Mouse (Mus musculus) CH12.LX (cell line): ENCODE results near the gene Ostn. TPM values are rescaled to one million over a fixed set of nuclear protein-coding genes. Genes with fewer than 3 reads are reported as not detected.

Source experiments
- DNase-seq: peaks from one replicate; pipeline ENCODE4 v3.0.0-alpha.2; 2013; ENCODE audit errors: extremely low read depth
- H3K27ac ChIP-seq: 2 replicates; pipeline ENCODE4 v1.5.1; 2012; ENCODE audit warnings: low read depth, mild to moderate bottlenecking, control low read depth, moderate library complexity; ENCODE audit not compliant: insufficient read depth
- H3K27me3 ChIP-seq: replicated peaks from 2 replicates; pipeline ENCODE3; 2012; ENCODE audit warnings: inconsistent platforms
- H3K36me3 ChIP-seq, 2 experiments: replicated peaks in 1 of 2; 2 replicates each; pipeline versions ENCODE3 to v1.6.1; 2012; ENCODE audit warnings: inconsistent platforms in 1 of 2, low read length in 1 of 2, mild to moderate bottlenecking in 1 of 2, mixed read lengths in 1 of 2, moderate library complexity in 1 of 2; ENCODE audit not compliant: control insufficient read depth in 1 of 2, insufficient read depth in 1 of 2
- H3K4me1 ChIP-seq, 2 experiments: 2 replicates each; pipeline ENCODE4 v1.6.1; 2012; ENCODE audit warnings: inconsistent platforms in 1 of 2, moderate library complexity in 1 of 2; ENCODE audit not compliant: insufficient read depth in 2 of 2, control insufficient read depth in 1 of 2
- H3K4me2 ChIP-seq: 2 replicates; pipeline ENCODE4 v1.6.1; 2012; ENCODE audit warnings: low read depth, mild to moderate bottlenecking, control low read depth; ENCODE audit not compliant: poor library complexity, insufficient read depth, severe bottlenecking
- H3K4me3 ChIP-seq, 3 experiments: fragments of 150-350 bp in 1 of 3; sonication (generic) in 1 of 3; replicated peaks in 1 of 3; 2 replicates each; pipeline versions ENCODE3 to v1.5.1; 2011 to 2012; ENCODE audit warnings: low read depth in 2 of 3, low read length in 2 of 3, mild to moderate bottlenecking in 2 of 3, moderate library complexity in 2 of 3, control low read depth in 1 of 3, improper control_type of control experiment in 1 of 3, inconsistent platforms in 1 of 3, mixed read lengths in 1 of 3; ENCODE audit not compliant: poor library complexity in 1 of 3
- H3K79me2 ChIP-seq: replicated peaks from 2 replicates; pipeline ENCODE4 v1.6.1; 2012; ENCODE audit warnings: mild to moderate bottlenecking, moderate library complexity; ENCODE audit not compliant: control insufficient read depth, poor library complexity, insufficient read depth, severe bottlenecking; ENCODE audit errors: extremely low read depth
- H3K9ac ChIP-seq: 2 replicates; pipeline ENCODE4 v1.6.1; 2012; ENCODE audit warnings: low read depth, mild to moderate bottlenecking, control low read depth, moderate library complexity; ENCODE audit not compliant: insufficient read depth
- H3K9me3 ChIP-seq: replicated peaks from 2 replicates; pipeline ENCODE3; 2012; ENCODE audit warnings: low read length, inconsistent platforms, mixed read lengths
- BHLHE40 ChIP-seq: IDR thresholded peaks from 2 replicates; pipeline ENCODE4 v1.6.1; 2011; ENCODE audit warnings: mild to moderate bottlenecking, low read depth, low read length, improper control_type of control experiment
- CHD1 ChIP-seq: IDR thresholded peaks from 2 replicates; pipeline ENCODE4 v1.6.1; 2012; ENCODE audit warnings: low read depth, low read length, improper control_type of control experiment, inconsistent platforms
- CHD2 ChIP-seq: IDR thresholded peaks from 2 replicates; pipeline ENCODE4 v1.6.1; 2011; ENCODE audit warnings: low read length, improper control_type of control experiment
- CTCF ChIP-seq, 2 experiments: IDR thresholded peaks in 1 of 2; conservative IDR thresholded peaks in 1 of 2; 2 replicates each; pipeline ENCODE4 v1.5.1; 2011 to 2012; ENCODE audit warnings: low read depth in 2 of 2, low read length in 2 of 2, improper control_type of control experiment in 1 of 2, inconsistent platforms in 1 of 2, mild to moderate bottlenecking in 1 of 2, moderate library complexity in 1 of 2
- E2F4 ChIP-seq: IDR thresholded peaks from 2 replicates; pipeline ENCODE4 v1.6.1; 2011; ENCODE audit warnings: low read depth, low read length, improper control_type of control experiment; ENCODE audit not compliant: insufficient replicate concordance
- ELF1 ChIP-seq: IDR thresholded peaks from 2 replicates; pipeline ENCODE4 v1.6.1; 2014; ENCODE audit warnings: low read depth, mild to moderate bottlenecking, inconsistent platforms, low read length, improper control_type of control experiment
- EP300 ChIP-seq: IDR thresholded peaks from 2 replicates; pipeline ENCODE4 v1.6.1; 2011; ENCODE audit warnings: low read length, improper control_type of control experiment
- ETS1 ChIP-seq: conservative IDR thresholded peaks from 2 replicates; pipeline ENCODE4 v1.6.1; 2012; ENCODE audit warnings: low read depth, mild to moderate bottlenecking, inconsistent platforms, low read length, improper control_type of control experiment, moderate library complexity
- GABPA ChIP-seq: IDR thresholded peaks from 2 replicates; pipeline ENCODE4 v1.6.1; 2012; ENCODE audit warnings: low read depth, low read length, improper control_type of control experiment, inconsistent platforms; ENCODE audit not compliant: insufficient replicate concordance
- HCFC1 ChIP-seq: IDR thresholded peaks from 2 replicates; pipeline ENCODE4 v1.6.1; 2012; ENCODE audit warnings: low read depth, mild to moderate bottlenecking, inconsistent platforms, low read length, improper control_type of control experiment
- IRF4 ChIP-seq: IDR thresholded peaks from 2 replicates; pipeline ENCODE4 v1.6.1; 2014; ENCODE audit warnings: low read depth, mild to moderate bottlenecking, inconsistent platforms, low read length, improper control_type of control experiment
- JUN ChIP-seq: IDR thresholded peaks from 2 replicates; pipeline ENCODE4 v1.6.1; 2011; ENCODE audit warnings: low read depth, mild to moderate bottlenecking, low read length, improper control_type of control experiment, moderate library complexity; ENCODE audit not compliant: insufficient read depth
- JUND ChIP-seq: conservative IDR thresholded peaks from 2 replicates; pipeline ENCODE4 v1.6.1; 2011; ENCODE audit warnings: low read depth, low read length, improper control_type of control experiment
- KAT2A ChIP-seq: IDR thresholded peaks from 2 replicates; pipeline ENCODE4 v1.6.1; 2012; ENCODE audit warnings: low read length, improper control_type of control experiment, inconsistent platforms; ENCODE audit not compliant: insufficient replicate concordance
- MAFK ChIP-seq: IDR thresholded peaks from 2 replicates; pipeline ENCODE4 v1.6.1; 2011; ENCODE audit warnings: low read length, improper control_type of control experiment; ENCODE audit not compliant: insufficient replicate concordance
- MAX ChIP-seq: IDR thresholded peaks from 2 replicates; pipeline ENCODE4 v1.6.1; 2011; ENCODE audit warnings: low read length, improper control_type of control experiment
- MAZ ChIP-seq: IDR thresholded peaks from 2 replicates; pipeline ENCODE4 v1.6.1; 2012; ENCODE audit warnings: low read depth, mild to moderate bottlenecking, inconsistent platforms, low read length, improper control_type of control experiment, moderate library complexity
- MEF2A ChIP-seq: IDR thresholded peaks from 2 replicates; pipeline ENCODE4 v1.6.1; 2014; ENCODE audit warnings: low read depth, mild to moderate bottlenecking, inconsistent platforms, low read length, improper control_type of control experiment, borderline replicate concordance
- MXI1 ChIP-seq: IDR thresholded peaks from 2 replicates; pipeline ENCODE4 v1.6.1; 2011; ENCODE audit warnings: mild to moderate bottlenecking, low read depth, low read length, improper control_type of control experiment
- MYC ChIP-seq: IDR thresholded peaks from 2 replicates; pipeline ENCODE4 v1.6.1; 2011; ENCODE audit warnings: low read depth, mild to moderate bottlenecking, improper control_type of control experiment, low read length
- NELFE ChIP-seq: IDR thresholded peaks from 2 replicates; pipeline ENCODE4 v1.6.1; 2011; ENCODE audit warnings: low read depth, low read length, improper control_type of control experiment
- NRF1 ChIP-seq: IDR thresholded peaks from 2 replicates; pipeline ENCODE4 v1.6.1; 2014; ENCODE audit warnings: low read depth, mild to moderate bottlenecking, inconsistent platforms, low read length, improper control_type of control experiment, moderate library complexity
- PAX5 ChIP-seq: IDR thresholded peaks from 2 replicates; pipeline ENCODE4 v1.6.1; 2012; ENCODE audit warnings: low read length, inconsistent platforms, mixed read lengths
- POLR2A ChIP-seq: IDR thresholded peaks from 2 replicates; pipeline ENCODE4 v1.6.1; 2011; ENCODE audit warnings: low read depth, mild to moderate bottlenecking, improper control_type of control experiment, low read length
- POLR2AphosphoS2 ChIP-seq: IDR thresholded peaks from 2 replicates; pipeline ENCODE4 v1.6.1; 2011; ENCODE audit warnings: low read depth, low read length, improper control_type of control experiment
- RAD21 ChIP-seq: IDR thresholded peaks from 2 replicates; pipeline ENCODE4 v1.6.1; 2011; ENCODE audit warnings: low read depth, mild to moderate bottlenecking, low read length, improper control_type of control experiment, moderate library complexity
- RCOR1 ChIP-seq: conservative IDR thresholded peaks from 2 replicates; pipeline ENCODE4 v1.6.1; 2012; ENCODE audit warnings: low read depth, mild to moderate bottlenecking, inconsistent platforms, low read length, improper control_type of control experiment
- SIN3A ChIP-seq: IDR thresholded peaks from 2 replicates; pipeline ENCODE4 v1.6.1; 2012; ENCODE audit warnings: low read length, improper control_type of control experiment, inconsistent platforms
- SMC3 ChIP-seq: IDR thresholded peaks from 2 replicates; pipeline ENCODE4 v1.6.1; 2011; ENCODE audit warnings: low read depth, low read length, improper control_type of control experiment
- TBP ChIP-seq: conservative IDR thresholded peaks from 2 replicates; pipeline ENCODE4 v1.6.1; 2011; ENCODE audit warnings: low read depth, low read length, improper control_type of control experiment
- TCF12 ChIP-seq: IDR thresholded peaks from 2 replicates; pipeline ENCODE4 v1.6.1; 2014; ENCODE audit warnings: low read depth, mild to moderate bottlenecking, inconsistent platforms, low read length, improper control_type of control experiment
- UBTF ChIP-seq: IDR thresholded peaks from 2 replicates; pipeline ENCODE4 v1.6.1; 2012; ENCODE audit warnings: low read depth, mild to moderate bottlenecking, inconsistent platforms, low read length, improper control_type of control experiment, moderate library complexity
- USF1 ChIP-seq: IDR thresholded peaks from 2 replicates; pipeline ENCODE4 v1.6.1; 2014; ENCODE audit warnings: low read depth, mild to moderate bottlenecking, inconsistent platforms, low read length, improper control_type of control experiment
- USF2 ChIP-seq: conservative IDR thresholded peaks from 2 replicates; pipeline ENCODE4 v1.6.1; 2011; ENCODE audit warnings: low read depth, low read length, improper control_type of control experiment
- ZC3H11A ChIP-seq: IDR thresholded peaks from 2 replicates; pipeline ENCODE4 v1.6.1; 2012; ENCODE audit warnings: low read depth, mild to moderate bottlenecking, inconsistent platforms, low read length, improper control_type of control experiment
- ZKSCAN1 ChIP-seq: IDR thresholded peaks from 2 replicates; pipeline ENCODE4 v1.6.1; 2012; ENCODE audit warnings: low read depth, inconsistent platforms, low read length, improper control_type of control experiment, borderline replicate concordance
- ZMIZ1 ChIP-seq: IDR thresholded peaks from 2 replicates; pipeline ENCODE4 v1.6.1; 2012; ENCODE audit warnings: low read depth, mild to moderate bottlenecking, inconsistent platforms, low read length, improper control_type of control experiment
- ZNF384 ChIP-seq: IDR thresholded peaks from 2 replicates; pipeline ENCODE4 v1.6.1; 2012; ENCODE audit warnings: low read depth, low read length, improper control_type of control experiment, inconsistent platforms
- dilution Hi-C: fragments of 300-500 bp; cut with MboI; formaldehyde crosslinking; loops from 2 replicates; pipeline ENCODE4 v1.14.3; 2020; ENCODE audit warnings: low sequenced_read_pairs; ENCODE audit not compliant: extremely low pct_unique_long_range_greater_than_20kb, extremely low pct_ligation_motif_present
- in situ Hi-C: fragments of 300-500 bp; cut with MboI; formaldehyde crosslinking; loops from 3 replicates; pipeline ENCODE4 v1.14.3; 2019; ENCODE audit warnings: low sequenced_read_pairs, low pct_ligation_motif_present, low pct_unique_long_range_greater_than_20kb, mixed read lengths
- polyA plus RNA-seq: library from polyadenylated mRNA; unstranded; fragments of >175 nt; gene quantifications from 2 replicates; pipeline ENCODE4 v1.2.1, GENCODE M21; 2012; ENCODE audit warnings: low read depth; ENCODE audit not compliant: insufficient read length
- total RNA-seq, 2 experiments: library from RNA; depleted of rRNA; stranded (reverse); fragments of 300-350 nt in 1 of 2; fragments of >200 nt in 1 of 2; gene quantifications; 2 replicates each; pipeline ENCODE4 v1.2.3; 2012 to 2014

The Ostn gene
- total and polyA plus RNA-seq, 3 experiments = 0.67 to 1.7 (median 1.0) TPM

DNA sequence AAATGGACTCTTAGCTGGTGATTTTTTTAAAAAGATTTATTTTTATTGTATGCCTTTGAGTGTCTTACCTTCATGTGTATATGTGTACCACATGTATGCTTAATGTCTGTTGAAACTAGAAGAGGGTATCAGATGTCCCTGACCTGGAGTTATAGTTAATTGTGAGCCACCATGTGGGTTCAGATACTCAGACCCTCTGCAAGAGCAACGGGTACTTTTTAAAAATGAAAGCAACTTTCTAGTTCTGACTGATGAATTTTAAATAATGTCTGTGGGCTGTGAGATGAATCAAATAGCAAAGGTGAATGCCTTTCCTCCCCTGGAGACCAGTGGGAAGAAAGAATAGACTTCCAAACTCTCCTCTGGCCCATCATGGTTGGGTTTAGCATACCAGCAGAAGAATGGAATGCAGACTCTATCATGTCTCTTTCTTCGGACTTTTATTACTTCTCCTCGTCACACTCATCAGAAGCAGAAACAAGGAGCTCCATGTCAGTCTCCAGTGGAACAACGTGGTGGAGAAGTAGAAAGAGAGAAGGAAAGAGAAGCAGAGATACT, 79.6 kb downstream of the Ostn start:
- H3K27me3 ChIP-seq = no peaks in the 10 kb centered on the region
- peak overlapping the region; percentile 80; the same call in 1 of the 2 replicates for H3K27ac ChIP-seq
- no peak overlapping the region for H3K4me3 ChIP-seq
- peaks cover 0 to 2% of the 10 kb centered on the region in 2 experiments for H3K36me3 ChIP-seq
- peak overlapping the region; percentile 99 for H3K4me2 ChIP-seq
- H3K79me2 ChIP-seq = peaks cover 30% of the 10 kb centered on the region
- in situ Hi-C loops (loop anchor here (5.0 kb wide), 1 partner anchor 40 kb away; no protein-coding TSS in a partner anchor), dilution Hi-C loops (no loop called here)
- H3K4me1 ChIP-seq = peaks cover 18 to 50% of the 10 kb centered on the region in 2 experiments
- no peaks in the 10 kb centered on the region for H3K9me3 ChIP-seq
- TF ChIP-seq CTCF (conservative IDR thresholded peaks at IDR 0.05 in 1 of 2, IDR thresholded peaks at IDR 0.05 in 1 of 2; ENCODE audit: low read depth in 2 of 2, low read length in 2 of 2) (no peak), POLR2AphosphoS2 (no peak), SMC3 (no peak; the same call in none of the 2 replicates), ZMIZ1 (no peak), JUND (peak; percentile 60; the same call in 1 of the 2 replicates), EP300 (peak; percentile 62; the same call in 1 of the 2 replicates), BHLHE40 (no peak; the same call in 1 of the 2 replicates), CHD1 (peak; percentile 96), ZNF384 (no peak), UBTF (no peak), USF2 (no peak), PAX5 (no peak), E2F4 (no peak), IRF4 (peak; percentile 78), NELFE (no peak; the same call in 1 of the 2 replicates), MXI1 (peak; percentile 28; the same call in 1 of the 2 replicates), ZKSCAN1 (no peak), MAFK (no peak), CHD2 (peak; percentile 51; the same call in 1 of the 2 replicates), TBP (no peak), TCF12 (0 out of 2 replicates have a peak, but pooled peaks have one; percentile 16), POLR2A (no peak), RAD21 (no peak; the same call in 1 of the 2 replicates), USF1 (no peak), ELF1 (no peak), RCOR1 (0 out of 2 replicates have a peak, but pooled peaks have one; percentile 23), ETS1 (peak; percentile 51), MYC (peak; percentile 82; the same call in 1 of the 2 replicates), JUN (peak; percentile 20; the same call in 1 of the 2 replicates), KAT2A (no peak), MAX (peak; percentile 44; the same call in 1 of the 2 replicates), GABPA (no peak), NRF1 (no peak), SIN3A (no peak; the same call in 1 of the 2 replicates), HCFC1 (no peak), ZC3H11A (no peak), MAZ (no peak), MEF2A (peak; percentile 50; the same call in 1 of the 2 replicates)
- peak; percentile 47 for DNase-seq
- peak overlapping the region; percentile 99 for H3K9ac ChIP-seq
